Mouse (Mus musculus): ENCODE measurements around the gene Ccnl1. TPM values are rescaled to one million over a fixed set of nuclear protein-coding genes. Genes with fewer than 3 reads are reported as not detected.

Gene Ccnl1
- polyA plus RNA-seq, 1 experiment: 65.2 TPM

DNA sequence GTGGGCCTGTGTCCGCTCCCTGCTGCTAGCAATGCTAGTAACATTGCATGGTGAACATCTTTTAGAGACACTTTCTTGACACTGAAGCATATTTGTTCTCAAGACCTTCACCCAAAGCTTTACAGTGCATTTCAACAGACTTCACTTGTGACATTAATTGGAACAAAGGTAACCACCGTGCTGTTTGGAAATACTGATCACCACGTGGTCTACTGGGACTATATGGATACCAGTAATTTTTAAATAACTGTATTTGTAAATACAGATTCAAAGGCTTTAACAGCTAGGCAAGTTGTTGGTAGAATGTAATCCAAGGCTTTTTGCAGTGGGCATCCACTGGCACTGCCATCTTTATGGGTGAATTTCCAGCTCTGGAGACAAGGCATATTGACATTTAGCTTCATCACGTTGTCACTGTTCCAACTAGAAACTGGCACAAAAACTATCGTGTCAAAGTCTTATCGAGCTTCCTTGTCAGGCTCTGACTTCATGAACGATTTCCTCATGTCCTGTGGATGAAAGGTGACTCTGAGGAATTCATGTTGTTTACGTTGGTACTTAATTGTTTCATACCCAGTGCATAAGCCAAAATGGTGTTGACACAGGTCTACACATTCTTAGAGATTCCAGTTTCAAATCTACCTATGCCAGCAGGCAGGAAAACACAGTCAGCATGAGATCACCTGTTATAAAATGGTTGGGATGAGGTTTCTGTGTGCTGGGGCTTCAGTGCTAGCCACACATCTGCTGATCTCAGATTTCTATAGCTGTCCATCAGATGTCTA is 30.9 kb upstream of the Ccnl1 start:
- no peaks in the 10 kb centered on the region for H3K4me1 ChIP-seq (ENCODE audit: control insufficient read depth, insufficient read depth, low read length)
- no peak overlapping the region for H3K4me3 ChIP-seq (ENCODE audit: insufficient read depth, low read length)
- TF ChIP-seq CTCF (IDR thresholded peaks at IDR 0.05; ENCODE audit: extremely low read depth, insufficient read depth, low read length) (no peak), POLR2A (IDR thresholded peaks at IDR 0.05; ENCODE audit: extremely low read depth, insufficient read depth, low read length) (no peak)
- H3K27ac ChIP-seq (ENCODE audit: insufficient read depth, low read length): no peak overlapping the region

DNA sequence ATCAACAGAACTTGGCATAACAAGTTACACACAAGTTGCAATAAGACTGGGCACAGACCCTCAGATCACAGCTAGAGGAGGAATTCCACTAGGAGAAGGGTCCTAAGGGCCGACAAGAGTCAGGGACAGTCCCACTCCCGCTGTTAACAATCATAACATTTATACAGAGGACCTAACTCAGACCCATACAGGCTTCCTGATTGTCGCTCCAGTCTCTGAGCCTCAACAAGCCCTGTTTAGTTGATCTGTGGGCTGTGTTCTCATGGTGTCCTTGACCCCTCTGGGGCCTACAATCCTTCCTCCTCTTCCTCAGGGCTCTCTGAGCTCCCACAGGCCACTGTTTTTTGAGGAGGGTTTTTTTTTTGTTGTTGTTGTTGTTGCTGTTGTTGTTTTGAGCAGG is 18.2 kb upstream of the Ccnl1 start:
- Histone ChIP-seq H3K4me1 (ENCODE audit: control insufficient read depth, insufficient read depth, low read length) (no peaks in the 10 kb centered on the region), H3K4me3 (ENCODE audit: insufficient read depth, low read length) (no peak overlapping the region), H3K27ac (ENCODE audit: insufficient read depth, low read length) (no peak overlapping the region)
- TF ChIP-seq POLR2A (IDR thresholded peaks at IDR 0.05; ENCODE audit: extremely low read depth, insufficient read depth, low read length) (no peak), CTCF (IDR thresholded peaks at IDR 0.05; ENCODE audit: extremely low read depth, insufficient read depth, low read length) (no peak)

DNA sequence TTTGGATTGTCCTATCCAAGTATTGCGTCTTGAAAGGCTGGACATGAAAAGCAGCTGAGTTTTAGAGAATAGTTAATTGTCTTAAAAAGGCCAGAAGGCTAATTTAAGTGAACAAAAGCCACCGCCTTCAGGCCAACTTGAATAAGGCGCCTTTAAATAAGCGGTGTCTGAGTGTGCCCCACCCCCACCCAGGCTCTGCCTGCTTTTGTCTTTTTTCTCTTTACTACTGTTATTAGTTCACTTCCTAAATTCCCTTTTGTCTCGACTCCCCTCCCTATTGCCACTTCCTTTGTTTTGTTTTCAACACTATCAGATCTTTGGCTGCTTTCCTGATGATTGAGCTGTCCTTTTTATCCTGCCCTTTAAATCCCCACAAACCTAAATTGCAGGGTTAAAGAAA is 17.3 kb upstream of the Ccnl1 start:
- no peak for TF ChIP-seq POLR2A (IDR thresholded peaks at IDR 0.05; ENCODE audit: extremely low read depth, insufficient read depth, low read length)
- TF ChIP-seq CTCF (IDR thresholded peaks at IDR 0.05; ENCODE audit: extremely low read depth, insufficient read depth, low read length): no peak
- Histone ChIP-seq H3K27ac (ENCODE audit: insufficient read depth, low read length) (peak overlapping the region; percentile 67; the same call in 1 of the 2 replicates), H3K4me3 (ENCODE audit: insufficient read depth, low read length) (no peak overlapping the region; the same call in 1 of the 2 replicates), H3K4me1 (ENCODE audit: control insufficient read depth, insufficient read depth, low read length) (no peaks in the 10 kb centered on the region)

DNA sequence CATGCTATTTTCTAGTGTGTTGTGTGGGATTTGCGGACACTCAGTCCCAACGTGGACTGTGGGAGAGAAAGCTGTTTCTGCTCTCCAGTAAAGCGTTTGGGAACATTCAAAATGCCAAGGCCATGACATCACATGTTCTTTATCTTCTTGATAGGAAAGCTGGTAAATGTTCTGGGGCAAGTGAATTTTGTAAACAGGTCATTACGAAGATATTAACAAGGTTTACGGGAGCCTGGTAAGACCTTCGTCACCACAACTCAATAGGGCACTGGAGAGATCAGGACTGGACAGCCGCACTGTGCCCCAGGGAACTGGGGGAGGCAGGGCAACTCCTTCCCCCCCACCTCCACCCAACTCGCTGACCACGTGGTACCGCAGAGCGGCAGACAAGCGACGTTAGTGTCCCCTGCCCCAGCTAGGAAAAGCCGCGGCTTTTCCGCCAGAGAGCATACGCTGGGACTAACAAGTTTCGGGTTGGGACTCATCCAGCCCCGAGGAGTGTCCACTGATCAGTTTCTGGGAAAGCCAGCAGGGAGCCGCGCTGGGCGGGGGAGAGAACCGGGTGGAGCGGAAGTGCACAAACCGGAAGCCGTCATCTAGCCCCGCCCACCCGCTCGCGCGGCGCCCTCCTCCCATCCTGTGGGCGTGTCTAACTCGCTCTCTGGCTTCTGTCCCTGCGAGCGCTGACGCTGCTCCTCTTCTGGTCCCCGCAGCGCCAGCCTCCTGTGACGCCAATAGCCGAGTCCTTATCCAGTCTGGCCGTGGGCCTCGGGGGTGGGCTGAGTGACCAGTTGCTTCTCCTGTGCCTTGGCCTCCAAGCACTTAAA is 16.4 kb upstream of the Ccnl1 start:
- Histone ChIP-seq H3K4me3 (ENCODE audit: insufficient read depth, low read length) (peak overlapping the region; percentile 59), H3K4me1 (ENCODE audit: control insufficient read depth, insufficient read depth, low read length) (no peaks in the 10 kb centered on the region), H3K27ac (ENCODE audit: insufficient read depth, low read length) (peak overlapping the region; percentile 91)
- TF ChIP-seq POLR2A (IDR thresholded peaks at IDR 0.05; ENCODE audit: extremely low read depth, insufficient read depth, low read length) (peak; percentile 87), CTCF (IDR thresholded peaks at IDR 0.05; ENCODE audit: extremely low read depth, insufficient read depth, low read length) (no peak)

DNA sequence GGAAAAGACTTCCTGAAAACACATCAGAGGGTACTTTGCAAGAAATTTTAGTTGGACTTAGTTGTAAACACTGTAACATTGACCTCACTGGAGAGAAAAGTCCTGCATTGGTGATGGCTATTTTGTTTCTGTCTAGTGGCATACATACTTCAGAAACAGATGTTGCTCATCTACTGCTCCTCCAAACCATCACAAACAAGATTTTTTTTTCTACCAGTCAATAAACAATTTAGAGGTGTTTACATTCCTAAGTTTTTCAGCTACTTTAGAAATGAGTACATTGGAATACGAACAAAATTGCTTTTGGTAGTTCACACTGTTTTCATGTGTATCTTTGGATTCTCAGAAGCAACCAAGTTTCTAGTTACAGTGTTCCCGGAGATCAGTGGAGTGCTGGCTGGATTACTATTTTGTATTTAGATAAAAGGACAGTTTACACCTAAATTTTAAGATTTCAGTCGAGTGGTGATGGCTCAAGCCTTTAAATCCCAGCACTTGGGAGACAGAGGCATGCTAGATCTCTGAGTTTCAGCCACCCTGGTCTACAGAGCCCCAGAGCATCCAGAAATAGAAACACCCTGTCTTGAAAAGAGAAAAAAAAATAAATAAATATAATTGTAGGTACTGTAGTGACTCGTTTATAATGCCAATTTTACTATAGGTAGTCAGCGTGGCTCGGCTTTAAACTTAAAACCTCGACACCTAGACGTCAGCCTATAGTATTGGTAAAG is 15.6 kb upstream of the Ccnl1 start:
- H3K27ac ChIP-seq (ENCODE audit: insufficient read depth, low read length): peak overlapping the region; percentile 91
- TF ChIP-seq CTCF (IDR thresholded peaks at IDR 0.05; ENCODE audit: extremely low read depth, insufficient read depth, low read length) (no peak), POLR2A (IDR thresholded peaks at IDR 0.05; ENCODE audit: extremely low read depth, insufficient read depth, low read length) (no peak)

DNA sequence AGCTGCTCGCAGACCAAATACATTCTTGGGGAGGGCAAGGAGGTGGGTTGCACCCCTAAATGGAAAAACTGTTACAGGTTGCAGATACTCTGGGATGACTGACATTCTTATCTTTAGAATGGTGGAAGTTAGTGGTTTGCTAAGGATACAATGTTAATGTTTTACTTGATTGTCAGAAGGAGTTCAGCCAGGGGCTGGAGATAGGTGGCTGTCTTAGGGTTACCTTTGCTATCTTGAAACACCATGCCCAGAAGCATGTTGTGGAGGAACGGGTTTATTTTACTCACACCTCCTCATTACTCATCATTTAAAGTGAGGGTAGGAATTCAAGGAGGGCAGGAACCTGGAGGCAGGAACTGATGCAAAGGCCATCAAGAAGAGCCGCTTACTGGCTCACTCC is 11.1 kb upstream of the Ccnl1 start:
- TF ChIP-seq POLR2A (IDR thresholded peaks at IDR 0.05; ENCODE audit: extremely low read depth, insufficient read depth, low read length) (no peak), CTCF (IDR thresholded peaks at IDR 0.05; ENCODE audit: extremely low read depth, insufficient read depth, low read length) (no peak)

More for the DNA sequence above, 15.6 kb upstream of the Ccnl1 start:
- Histone ChIP-seq H3K4me3 (ENCODE audit: insufficient read depth, low read length) (peak overlapping the region; percentile 59), H3K4me1 (ENCODE audit: control insufficient read depth, insufficient read depth, low read length) (no peaks in the 10 kb centered on the region)

DNA sequence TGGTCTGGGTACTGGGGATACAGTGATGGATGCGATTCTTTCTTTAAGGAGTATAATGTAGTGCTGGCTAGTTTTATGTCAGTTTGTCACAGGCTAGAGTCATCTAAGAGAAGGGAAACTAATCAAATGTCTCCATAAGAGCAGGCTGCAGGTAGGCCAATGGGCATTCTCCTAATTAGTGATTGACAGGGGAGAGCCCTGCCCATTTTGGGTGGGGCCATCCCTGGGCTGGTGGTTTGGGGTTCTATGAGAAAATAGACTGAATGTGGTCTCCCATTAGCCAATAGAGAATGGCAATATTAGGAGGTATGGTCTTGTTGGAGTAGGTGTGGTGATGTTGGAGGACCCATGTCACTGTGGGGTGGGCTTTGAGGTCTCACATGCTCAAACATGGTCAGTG is 8.3 kb upstream of the Ccnl1 start:
- Histone ChIP-seq H3K4me1 (ENCODE audit: control insufficient read depth, insufficient read depth, low read length) (no peaks in the 10 kb centered on the region), H3K27ac (ENCODE audit: insufficient read depth, low read length) (no peak overlapping the region), H3K4me3 (ENCODE audit: insufficient read depth, low read length) (no peak overlapping the region)
- TF ChIP-seq CTCF (IDR thresholded peaks at IDR 0.05; ENCODE audit: extremely low read depth, insufficient read depth, low read length) (no peak), POLR2A (IDR thresholded peaks at IDR 0.05; ENCODE audit: extremely low read depth, insufficient read depth, low read length) (no peak)

More for the DNA sequence above, 11.1 kb upstream of the Ccnl1 start:
- no peak overlapping the region for H3K4me3 ChIP-seq (ENCODE audit: insufficient read depth, low read length)
- no peaks in the 10 kb centered on the region for H3K4me1 ChIP-seq (ENCODE audit: control insufficient read depth, insufficient read depth, low read length)
- H3K27ac ChIP-seq (ENCODE audit: insufficient read depth, low read length): no peak overlapping the region

DNA sequence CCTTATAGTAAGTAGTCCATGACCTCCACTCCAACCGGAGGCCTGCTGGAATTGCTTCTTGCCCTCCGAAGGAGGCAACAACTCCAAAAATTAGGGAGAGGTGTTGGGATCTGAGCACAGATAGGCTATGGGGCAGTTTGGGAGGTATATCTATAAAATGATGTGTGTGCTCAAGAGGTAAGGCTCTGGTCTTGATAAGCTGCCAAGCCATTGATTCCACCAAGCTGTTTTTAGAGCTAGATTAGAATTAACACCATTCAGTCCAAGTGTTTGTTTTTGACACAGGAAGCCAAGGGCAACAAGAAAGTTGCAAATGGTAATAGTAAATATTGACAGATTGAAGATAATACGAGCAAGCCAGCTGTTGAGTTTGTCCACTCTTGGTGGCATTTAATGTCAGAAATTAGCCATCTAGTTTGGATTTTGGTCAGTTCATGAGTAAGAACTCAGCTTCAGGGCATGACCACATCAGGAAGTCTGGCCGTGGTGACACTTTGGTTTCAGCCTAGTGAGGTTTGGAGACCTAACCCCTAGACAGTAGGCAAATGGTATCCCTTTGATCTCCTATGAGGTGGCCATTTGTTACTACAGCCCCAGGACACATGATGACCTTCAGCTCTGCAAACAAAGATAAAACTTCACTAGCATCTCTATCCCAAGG is 4.4 kb upstream of the Ccnl1 start:
- Histone ChIP-seq H3K27ac (ENCODE audit: insufficient read depth, low read length) (no peak overlapping the region), H3K4me1 (ENCODE audit: control insufficient read depth, insufficient read depth, low read length) (peaks cover 2% of the 10 kb centered on the region; the same call in 1 of the 2 replicates), H3K4me3 (ENCODE audit: insufficient read depth, low read length) (no peak overlapping the region)
- TF ChIP-seq POLR2A (IDR thresholded peaks at IDR 0.05; ENCODE audit: extremely low read depth, insufficient read depth, low read length) (no peak), CTCF (IDR thresholded peaks at IDR 0.05; ENCODE audit: extremely low read depth, insufficient read depth, low read length) (no peak)

All from cortical plate, adult 2 months (tissue).